Mouse (Mus musculus) mesoderm, embryonic 11.5 days (tissue): ENCODE results near the gene Ndufa1.
"Not testable (repeated sequence)": the region's sequence is repeated elsewhere in the genome, so short reads cannot be mapped to it uniquely, and the experiment has no call there.

ENCODE experiments used
- DNase-seq: peaks from one replicate; pipeline ENCODE4 v3.0.0-alpha.2; 2012; ENCODE audit warnings: low read depth, low spot score

Gene Ndufa1

DNA sequence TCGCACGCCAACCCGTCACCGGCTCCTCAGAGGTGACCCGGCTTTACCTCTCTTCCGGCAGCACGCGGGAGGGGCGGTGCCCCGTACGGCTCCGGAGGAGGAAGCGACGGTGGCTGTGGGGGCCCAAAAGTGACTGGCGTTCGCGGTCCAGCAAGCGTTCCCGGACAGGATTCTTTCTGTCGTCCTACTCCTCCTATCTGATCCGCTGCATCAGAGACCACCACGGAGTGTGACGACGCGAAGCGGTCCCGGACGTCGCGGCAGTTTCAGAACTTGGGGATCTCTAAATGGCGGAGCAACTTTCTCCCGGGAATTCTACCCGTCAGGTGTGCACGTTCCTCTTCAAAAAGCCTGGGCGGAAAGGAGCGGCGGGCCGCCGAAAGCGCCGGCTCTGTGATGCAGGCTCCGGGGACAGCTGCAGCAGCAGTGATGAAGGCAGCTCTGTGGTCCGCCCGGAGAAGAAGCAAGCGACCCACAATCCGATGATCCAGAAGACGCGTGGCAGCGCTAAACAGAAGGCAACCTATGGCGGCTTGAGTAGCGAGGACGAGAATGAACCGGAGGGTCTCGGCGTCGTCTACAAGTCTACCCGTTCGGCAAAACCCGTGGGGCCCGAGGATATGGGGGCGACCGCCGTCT lies at the start of gene Ndufa1, which contains the start of gene Rnf113a1:
Ndufa1 (minus strand) TSS at position 59 of the 639 bp plus-strand sequence.
Rnf113a1 (plus strand) TSS at position 141 of the 639 bp plus-strand sequence.
- DNase-seq = peak; percentile 79

DNA sequence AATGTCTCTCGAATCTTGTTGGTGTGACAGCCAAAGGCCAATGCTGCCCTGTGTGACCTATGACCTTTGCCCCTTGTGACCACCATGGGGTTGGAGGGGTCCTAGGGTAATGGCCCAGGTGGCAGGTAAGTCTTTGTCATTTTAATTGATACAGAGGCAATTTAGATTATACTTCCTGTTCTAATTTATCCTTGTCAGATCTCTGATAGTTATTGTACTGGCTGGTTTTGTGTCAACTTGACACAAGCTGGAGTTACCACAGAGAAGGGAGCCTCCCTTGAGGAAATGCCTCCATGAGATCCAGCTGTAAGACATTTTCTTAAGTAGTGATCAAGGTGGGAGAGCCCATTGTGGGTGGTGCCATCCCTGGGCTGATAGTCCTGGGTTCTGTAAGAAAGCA lies 31.2 kb upstream of the Ndufa1 start, which contains the start of gene Rhox1:
Rhox1 (minus strand) TSS at position 101 of the 400 bp plus-strand sequence.
- DNase-seq = not testable (repeated sequence)

DNA sequence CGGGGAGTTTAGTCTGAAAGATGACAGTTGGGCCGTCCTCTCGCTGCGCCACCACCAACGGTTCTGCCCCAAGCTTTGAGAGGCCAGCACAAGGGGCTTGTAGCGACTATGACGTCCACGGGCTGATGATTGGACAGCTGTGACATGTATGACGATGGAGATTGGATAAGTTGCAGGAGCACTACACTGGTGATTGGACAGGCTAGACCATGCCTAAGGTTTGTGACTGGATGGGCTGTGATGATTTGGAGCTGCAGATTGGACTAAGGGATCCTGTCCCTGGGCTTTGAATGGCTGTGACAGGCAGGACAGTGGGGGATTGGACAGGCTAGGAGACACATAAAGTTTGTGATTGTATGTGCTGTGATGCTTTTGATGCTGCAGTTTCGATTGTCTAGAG lies 20.0 kb upstream of the Ndufa1 start, which contains the start of gene Gm9:
Gm9 (minus strand) TSS at position 101 of the 400 bp plus-strand sequence.
- DNase-seq = no peak

DNA sequence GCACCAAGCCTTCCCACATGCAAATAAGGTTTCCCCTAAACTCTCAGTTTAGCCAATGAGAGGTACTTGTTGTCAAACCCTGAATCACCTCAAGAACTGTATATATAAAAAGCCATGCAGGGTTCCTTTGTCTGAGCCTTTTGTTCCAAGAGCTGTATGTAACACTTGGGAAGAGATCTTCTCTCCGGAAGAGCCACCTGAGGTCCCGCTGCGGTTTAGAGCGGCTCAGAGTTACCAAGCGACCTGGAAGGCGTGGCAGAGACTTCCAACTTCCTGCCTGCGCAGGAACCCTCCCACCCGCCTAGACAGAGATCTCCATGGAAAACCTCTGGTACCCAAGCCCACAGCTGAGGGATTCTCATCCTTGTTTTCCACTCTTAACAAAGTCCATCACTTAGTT lies 7.7 kb upstream of the Ndufa1 start:
- DNase-seq = no peak

DNA sequence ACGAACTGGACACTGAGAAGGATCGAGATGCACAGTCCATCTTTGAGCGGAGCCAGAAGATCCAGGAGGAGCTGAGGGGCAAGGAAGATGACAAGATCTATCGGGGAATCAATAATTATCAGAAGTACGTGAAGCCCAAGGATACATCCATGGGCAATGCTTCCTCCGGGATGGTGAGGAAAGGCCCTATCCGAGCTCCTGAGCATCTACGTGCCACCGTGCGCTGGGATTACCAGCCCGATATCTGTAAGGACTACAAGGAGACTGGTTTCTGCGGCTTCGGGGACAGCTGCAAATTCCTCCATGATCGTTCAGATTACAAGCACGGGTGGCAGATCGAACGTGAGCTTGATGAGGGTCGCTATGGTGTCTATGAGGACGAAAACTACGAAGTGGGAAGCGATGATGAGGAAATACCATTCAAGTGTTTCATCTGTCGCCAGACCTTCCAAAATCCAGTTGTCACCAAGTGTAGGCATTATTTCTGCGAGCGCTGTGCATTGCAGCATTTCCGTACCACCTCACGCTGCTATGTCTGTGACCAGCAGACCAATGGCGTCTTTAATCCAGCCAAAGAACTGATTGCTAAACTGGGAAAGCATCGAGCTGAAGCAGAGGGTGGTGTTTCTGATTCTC lies 899 bp upstream of the Ndufa1 start:
- peak; percentile 3 for DNase-seq

DNA sequence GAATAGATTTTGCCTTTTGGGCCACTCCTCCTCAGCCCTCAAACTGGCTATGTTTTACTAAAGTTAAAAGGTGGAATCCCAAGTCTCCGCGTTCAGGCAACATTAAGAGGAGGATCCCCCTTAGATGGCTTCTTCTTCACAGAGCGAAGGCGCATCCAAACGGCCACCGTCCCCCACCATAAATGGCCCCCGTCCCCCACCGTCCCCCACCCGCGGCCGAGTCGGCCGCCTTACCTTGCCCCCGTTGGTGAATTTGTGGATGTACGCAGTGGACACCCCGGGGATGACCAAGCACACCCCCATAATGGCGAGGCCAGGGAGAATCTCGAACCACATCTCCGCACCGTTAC lies 233 bp downstream of the Ndufa1 start:
- DNase-seq = no peak

DNA sequence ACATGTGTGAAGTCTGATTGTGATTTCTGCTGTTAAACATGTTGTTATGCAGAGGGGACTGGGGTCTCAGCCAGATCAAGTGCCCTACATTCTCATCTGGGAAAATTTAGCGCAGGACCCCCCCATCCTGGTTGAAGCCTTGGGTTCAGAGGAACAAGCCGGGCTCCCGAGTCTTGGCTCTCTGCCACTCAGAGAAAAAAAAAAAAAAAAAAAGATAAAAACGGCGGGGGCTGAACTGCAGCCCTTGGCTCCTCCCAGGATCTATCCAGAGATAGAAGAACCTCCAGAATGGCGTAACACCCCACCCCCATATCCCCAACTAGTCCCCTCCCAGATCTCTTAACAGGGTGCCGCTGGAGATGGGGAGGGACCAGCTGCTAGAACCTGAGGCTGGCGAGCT lies 6.6 kb downstream of the Ndufa1 start:
- not testable (repeated sequence) for DNase-seq

DNA sequence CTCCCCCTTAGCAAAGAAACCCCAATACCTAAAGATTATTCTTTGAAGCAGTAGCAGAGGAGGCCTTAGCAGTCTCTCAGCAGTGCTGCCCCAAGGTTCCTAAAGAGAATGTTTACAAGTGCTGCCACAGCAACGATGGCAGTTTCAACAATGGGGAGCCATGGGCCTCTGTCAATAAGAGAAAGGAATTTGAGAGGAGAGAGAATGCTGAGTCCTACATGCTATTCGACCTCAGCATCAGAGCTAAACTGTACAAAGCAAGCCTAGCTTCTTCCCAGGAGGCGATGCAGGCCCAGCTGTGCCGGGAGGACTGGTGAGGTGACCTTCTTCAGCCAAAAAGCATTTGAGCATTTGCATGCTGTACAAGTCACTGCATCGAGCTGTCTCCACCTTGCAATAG lies 22.2 kb downstream of the Ndufa1 start, which contains the start of gene Akap14:
Akap14 (minus strand) TSS at position 101 of the 400 bp plus-strand sequence.
- DNase-seq = no peak

DNA sequence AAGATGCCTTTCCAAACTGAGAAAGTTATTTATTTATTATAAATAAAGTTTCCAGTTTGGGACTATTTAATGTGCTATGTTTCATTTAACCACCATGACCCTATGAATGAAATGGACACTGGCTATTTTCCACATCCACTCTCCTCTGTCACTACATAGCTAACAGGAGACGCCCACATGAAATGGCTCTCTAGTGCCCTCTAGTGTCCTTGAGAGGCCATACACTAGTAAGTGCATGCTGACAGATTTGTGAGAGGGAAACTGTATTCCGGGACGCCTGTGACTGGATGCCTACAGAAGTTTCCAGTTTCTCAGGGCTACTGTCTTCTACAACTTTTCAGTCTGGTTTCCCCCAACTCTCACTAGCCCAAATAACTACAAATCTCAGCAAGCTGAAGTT lies 23.9 kb downstream of the Ndufa1 start:
- peak; percentile 70 for DNase-seq

DNA sequence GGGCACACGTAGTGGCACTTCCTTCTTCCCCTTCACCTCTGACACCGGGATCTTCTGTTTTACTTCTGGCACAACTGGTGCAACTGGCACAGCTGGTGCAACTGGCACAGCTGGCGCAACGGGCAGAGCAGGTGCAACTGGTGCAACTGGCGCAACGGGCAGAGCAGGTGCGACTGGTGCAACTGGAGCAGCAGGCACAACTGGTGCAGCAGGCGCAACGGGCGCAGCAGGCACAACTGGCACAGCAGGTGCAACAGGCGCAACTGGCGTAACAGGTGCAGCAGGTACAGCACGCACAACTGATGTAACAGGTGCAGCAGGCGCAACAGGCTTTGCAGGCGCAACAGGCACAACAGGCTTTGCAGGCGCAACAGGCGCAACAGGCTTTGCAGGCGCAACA lies 27.8 kb downstream of the Ndufa1 start:
- DNase-seq = no peak

DNA sequence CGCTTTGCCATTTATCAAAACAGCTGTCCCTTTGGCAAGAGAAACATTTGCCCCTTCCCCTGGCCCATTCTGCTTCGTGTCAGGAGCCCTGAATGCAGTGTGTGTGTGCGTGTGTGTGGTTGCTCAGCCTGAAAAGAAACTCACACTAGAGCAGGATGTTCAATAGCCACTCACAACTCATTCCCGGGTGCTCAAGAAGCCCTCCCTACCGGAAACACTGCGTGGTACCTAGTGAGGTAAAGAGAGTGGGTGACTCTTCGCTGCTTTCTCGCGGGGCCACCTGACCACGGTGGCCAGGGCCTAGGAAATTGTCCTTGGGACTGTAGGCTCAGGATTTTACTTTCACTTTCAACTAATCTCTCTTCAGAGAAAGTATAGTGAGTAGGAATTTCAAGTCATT lies 29.8 kb downstream of the Ndufa1 start:
- no peak for DNase-seq

DNA sequence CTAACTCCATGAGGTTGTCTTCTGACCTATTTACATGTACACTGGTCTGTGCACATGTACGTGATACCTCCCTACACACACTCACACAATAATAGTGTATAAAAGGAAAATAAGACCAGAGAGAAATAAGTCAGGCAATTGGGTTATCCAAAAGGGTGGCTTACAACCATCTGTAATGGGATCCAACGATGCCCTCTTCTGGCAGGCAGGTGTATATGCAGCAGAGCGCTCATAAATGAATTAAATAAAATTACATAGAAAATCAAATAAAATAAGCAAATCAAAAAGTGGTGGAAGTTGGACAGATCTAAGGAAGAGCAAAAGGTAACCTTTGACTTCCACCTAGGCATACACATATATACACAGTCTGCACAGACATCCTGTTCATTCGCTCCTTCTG lies 33.1 kb downstream of the Ndufa1 start:
- peak; percentile 3 for DNase-seq

DNA sequence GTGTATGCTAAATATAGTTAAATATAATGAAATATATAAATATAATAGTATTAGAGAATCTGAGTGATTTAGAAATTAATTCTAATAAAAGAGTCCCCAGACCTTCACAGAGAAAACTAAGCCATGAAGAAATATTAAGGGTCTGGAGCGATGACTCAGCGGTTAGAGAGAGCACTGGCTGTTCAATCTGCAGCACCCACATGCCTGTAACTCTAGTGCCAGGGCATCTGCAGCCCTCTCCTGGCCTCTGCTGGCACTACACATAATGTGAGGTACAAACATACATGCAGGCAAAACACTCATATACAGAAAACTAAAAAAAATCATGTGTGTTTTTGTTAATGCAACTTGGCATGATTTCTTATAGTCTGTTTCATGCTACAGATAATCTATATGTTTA lies 46.0 kb downstream of the Ndufa1 start:
- DNase-seq = peak; percentile 17

DNA sequence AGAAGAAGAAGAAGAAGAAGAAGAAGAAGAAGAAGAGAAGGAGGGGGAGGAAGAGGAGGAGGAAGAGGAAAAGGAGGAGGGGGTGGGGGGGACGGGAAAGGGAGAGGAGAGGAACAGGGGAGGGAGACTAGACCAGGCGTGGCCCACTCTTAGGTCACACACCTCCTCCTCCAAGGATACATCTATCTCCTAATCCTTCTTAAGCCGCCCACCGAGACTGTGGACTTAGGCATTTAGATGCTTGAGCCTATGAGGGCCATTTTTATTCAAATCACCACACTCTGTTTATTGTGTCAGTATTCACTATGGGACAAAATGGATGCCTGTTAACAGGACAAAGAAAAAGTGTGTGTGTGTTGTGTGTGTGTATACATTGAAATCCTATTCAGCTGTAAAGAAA lies 46.5 kb downstream of the Ndufa1 start:
- DNase-seq = not testable (repeated sequence)

DNA sequence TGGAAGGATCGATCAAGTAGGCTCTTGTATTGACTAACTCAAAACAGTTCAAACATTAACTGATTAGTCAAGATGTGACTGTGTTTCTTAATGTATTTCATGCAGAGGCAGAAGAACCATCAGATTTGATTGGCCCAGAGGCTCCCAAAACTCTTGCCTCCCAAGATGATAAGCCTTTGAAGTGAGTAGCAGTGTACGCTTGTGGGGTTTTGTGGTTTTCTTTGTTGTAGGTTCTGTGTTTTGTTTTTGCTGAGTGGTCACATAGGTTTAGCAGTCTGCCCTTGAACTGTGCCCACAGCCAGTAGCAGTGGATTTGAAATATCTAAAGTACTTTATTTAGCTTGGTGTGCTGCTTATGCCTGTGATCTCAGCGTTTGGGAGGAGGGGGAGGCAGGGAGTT lies 49.2 kb downstream of the Ndufa1 start:
- no peak for DNase-seq
